Mouse (Mus musculus) kidney, postnatal 0 days (tissue): Measurements from ENCODE around the gene Slc25a22. TPM values are rescaled to one million over a fixed set of nuclear protein-coding genes. Genes with fewer than 3 reads are reported as not detected.

Experiments
- ATAC-seq: fragments of 200-750 bp; cut with Nextera tagmentation; replicated peaks from 2 replicates; pipeline ENCODE4 v1.8.0; 2017; ENCODE audit warnings: low read depth, moderate number of reproducible peaks, moderate TSS enrichment, moderate library complexity; ENCODE audit not compliant: low FRiP score
- DNase-seq: peaks from one replicate; pipeline ENCODE4 v3.0.0-alpha.2; 2016; ENCODE audit warnings: low spot score
- H3K27ac ChIP-seq: fragments of 300-500 bp; sonication (generic); 2 replicates; pipeline ENCODE4 v1.5.1; 2014; ENCODE audit warnings: mild to moderate bottlenecking
- H3K27me3 ChIP-seq: fragments of 300-500 bp; sonication (generic); 2 replicates; pipeline ENCODE4 v1.6.1; 2014; ENCODE audit warnings: low read length, mixed read lengths; ENCODE audit not compliant: insufficient read depth
- H3K36me3 ChIP-seq: fragments of 300-500 bp; sonication (generic); 2 replicates; pipeline ENCODE4 v1.6.1; 2014; ENCODE audit warnings: low read length, mixed read lengths; ENCODE audit not compliant: insufficient read depth
- H3K4me1 ChIP-seq: fragments of 300-500 bp; sonication (generic); replicated peaks from 2 replicates; pipeline ENCODE4 v1.6.1; 2014; ENCODE audit warnings: antibody characterized with exemption, low read length, mixed read lengths; ENCODE audit not compliant: insufficient read depth
- H3K4me2 ChIP-seq: fragments of 300-500 bp; sonication (generic); 2 replicates; pipeline ENCODE4 v1.6.1; 2014; ENCODE audit warnings: mild to moderate bottlenecking, low read length, moderate library complexity, mixed read lengths
- H3K4me3 ChIP-seq: fragments of 300-500 bp; sonication (generic); replicated peaks from 2 replicates; pipeline ENCODE4 v1.5.1; 2014; ENCODE audit warnings: low read depth, low read length
- H3K9ac ChIP-seq: fragments of 300-500 bp; sonication (generic); 2 replicates; pipeline ENCODE4 v1.6.1; 2014; ENCODE audit warnings: low read depth, low read length
- H3K9me3 ChIP-seq: fragments of 300-500 bp; sonication (generic); replicated peaks from 2 replicates; pipeline ENCODE4 v1.6.1; 2016; ENCODE audit warnings: low read length, inconsistent platforms, mixed read lengths
- CTCF ChIP-seq: IDR thresholded peaks from 2 replicates; pipeline ENCODE4 v1.5.1; 2016; ENCODE audit warnings: antibody characterized with exemption, low read depth, mild to moderate bottlenecking, moderate library complexity
- WGBS: fragments of 180-500 bp; shearing (Covaris S2); extraction: QIAGEN DNeasy Blood & Tissue Kit; methylation state at CpG from one replicate; pipeline ENCODE4 v1.1.7; 2014; 5-methylcytosine and 5-hydroxymethylcytosine counted together
- polyA plus RNA-seq: library from polyadenylated mRNA; unstranded; fragments of >200 nt; fragmentation: Nextera tagmentation; extraction: Ambion mirVana; gene quantifications from 2 replicates; pipeline ENCODE4 v1.2.1, GENCODE M21; 2015

Gene Slc25a22
- polyA plus RNA-seq, 1 experiment from 2014 or later, result 15.8 TPM

GRCm38 (mm10) chr7:141443828-141444237 is 6.1 kb upstream of the Slc25a22 start, which contains the start of gene Pidd1:
Gene Pidd1, minus strand, starts transcription at chr7:141444025.
- DNase-seq (peak; percentile 93), ATAC-seq (peak; percentile 30; the same call in 1 of the 2 replicates)
- Histone ChIP-seq H3K27ac (peak within 1 kb of the TSS; percentile 27), H3K9me3 (no peaks in the 10 kb centered on the region), H3K36me3 (peaks cover 7% of the 10 kb centered on the region; the same call in 1 of the 2 replicates), H3K4me2 (peak within 1 kb of the TSS; percentile 88), H3K27me3 (no peaks in the 10 kb centered on the region), H3K4me1 (peaks cover 22% of the 10 kb centered on the region; the same call in 1 of the 2 replicates), H3K4me3 (peak within 1 kb of the TSS; percentile 44), H3K9ac (peak within 1 kb of the TSS; percentile 61)
- TF ChIP-seq CTCF, result no peak
- 0% methylated on average over 25 of the region's 25 CpGs for WGBS

- H3K27me3 ChIP-seq, result no peaks in the 10 kb centered on the region
- DNase-seq (peak; percentile 78), ATAC-seq (peak; percentile 7; the same call in 1 of the 2 replicates)
- WGBS, result 9% methylated on average over 12 of the region's 12 CpGs
- peak overlapping the region; percentile 44 for H3K4me3 ChIP-seq
- no peaks in the 10 kb centered on the region for H3K9me3 ChIP-seq
- peak overlapping the region; percentile 27; the same call in 1 of the 2 replicates for H3K27ac ChIP-seq
- peaks cover 20% of the 10 kb centered on the region; the same call in 1 of the 2 replicates for H3K4me1 ChIP-seq
- peak overlapping the region; percentile 61 for H3K9ac ChIP-seq
- TF ChIP-seq CTCF, result peak; percentile 59
- H3K36me3 ChIP-seq, result peaks cover 5% of the 10 kb centered on the region; the same call in 1 of the 2 replicates
- peak overlapping the region; percentile 88 for H3K4me2 ChIP-seq
Measured at GRCm38 (mm10) chr7:141443081-141443821, 5.6 kb upstream of the Slc25a22 start.

- Histone ChIP-seq H3K27ac (no peak overlapping the region), H3K9me3 (no peaks in the 10 kb centered on the region), H3K4me3 (no peak overlapping the region), H3K27me3 (no peaks in the 10 kb centered on the region), H3K9ac (peak overlapping the region; percentile 61; the same call in 1 of the 2 replicates), H3K4me2 (peak overlapping the region; percentile 88; the same call in 1 of the 2 replicates), H3K4me1 (peaks cover 18% of the 10 kb centered on the region; the same call in 1 of the 2 replicates), H3K36me3 (peaks cover 5% of the 10 kb centered on the region; the same call in 1 of the 2 replicates)
- ATAC-seq (no peak), DNase-seq (no peak)
- WGBS, result 89% methylated on average over 13 of the region's 13 CpGs
- no peak for TF ChIP-seq CTCF
Measured at GRCm38 (mm10) chr7:141442199-141442598, 4.5 kb upstream of the Slc25a22 start.

GRCm38 (mm10) chr7:141441460-141441859 is 3.8 kb upstream of the Slc25a22 start:
- Histone ChIP-seq H3K27ac (no peak overlapping the region), H3K27me3 (no peaks in the 10 kb centered on the region), H3K4me2 (no peak overlapping the region), H3K9me3 (no peaks in the 10 kb centered on the region), H3K9ac (no peak overlapping the region), H3K4me3 (no peak overlapping the region), H3K4me1 (peaks cover 23% of the 10 kb centered on the region), H3K36me3 (peaks cover 5% of the 10 kb centered on the region; the same call in 1 of the 2 replicates)
- TF ChIP-seq CTCF, result no peak
- WGBS, result 86% methylated on average over 9 of the region's 9 CpGs
- ATAC-seq (no peak), DNase-seq (no peak)

- Histone ChIP-seq H3K36me3 (peaks cover 5% of the 10 kb centered on the region; the same call in 1 of the 2 replicates), H3K4me3 (no peak overlapping the region), H3K4me2 (no peak overlapping the region), H3K9me3 (no peaks in the 10 kb centered on the region), H3K4me1 (peaks cover 26% of the 10 kb centered on the region), H3K27me3 (no peaks in the 10 kb centered on the region), H3K27ac (no peak overlapping the region), H3K9ac (no peak overlapping the region)
- WGBS, result 30% methylated on average over 6 of the region's 6 CpGs
- no peak for DNase-seq
- TF ChIP-seq CTCF, result peak; percentile 82
- ATAC-seq, result no peak
Measured at GRCm38 (mm10) chr7:141440613-141441012, 2.9 kb upstream of the Slc25a22 start.

- DNase-seq, result no peak
- Histone ChIP-seq H3K9me3 (no peaks in the 10 kb centered on the region), H3K4me3 (no peak overlapping the region), H3K4me2 (no peak overlapping the region), H3K27ac (no peak overlapping the region), H3K4me1 (peaks cover 30% of the 10 kb centered on the region), H3K9ac (no peak overlapping the region), H3K36me3 (peaks cover 5% of the 10 kb centered on the region; the same call in 1 of the 2 replicates), H3K27me3 (no peaks in the 10 kb centered on the region)
- no peak for TF ChIP-seq CTCF
- WGBS, result 96% methylated on average over 11 of the region's 11 CpGs
- no peak for ATAC-seq
Measured at GRCm38 (mm10) chr7:141439811-141440210, 2.1 kb upstream of the Slc25a22 start.
